ENCODE assay signal across 8 mouse cellular contexts in genomic region chr1:55406023-55406413, GRCm38 (mm10). TPM values are rescaled to one million over a fixed set of nuclear protein-coding genes. Genes with fewer than 3 reads are reported as not detected.
DNase-seq lines count a peak whose midpoint lies in the region; ATAC-seq and TF ChIP-seq lines count a peak whose summit lies in the region.

No protein-coding gene starts in this region.

- no peak for TF ChIP-seq CTCF in gastrocnemius, adult 2 months (IDR thresholded peaks at IDR 0.05)

- whole genome bisulfite sequencing in hindbrain, embryonic 15.5 days: under 1% methylated on average over 42 of the region's 42 CpGs
- 0% methylated on average over 37 of the region's 42 CpGs for whole genome bisulfite sequencing in limb, embryonic 12.5 days
- 0% methylated on average over 42 of the region's 42 CpGs for WGBS in midbrain, embryonic 14.5 days

- ATAC-seq in frontal cortex, adult (ENCODE audit: low TSS enrichment): no peak; the same call in none of the 2 replicates
- peak; percentile 80; the same call in 1 of the 2 replicates for ATAC-seq in hindbrain, embryonic 15.5 days (ENCODE audit: low FRiP score, low read depth)
- ATAC-seq in limb, embryonic 12.5 days (ENCODE audit: insufficient number of reproducible peaks, insufficient read depth, low FRiP score, low TSS enrichment, low read depth): peak; percentile 37
- ATAC-seq in midbrain, embryonic 14.5 days (ENCODE audit: low FRiP score, low TSS enrichment): peak; percentile 74

- H3K4me1 ChIP-seq in hindbrain, embryonic 15.5 days (replicated peaks): peaks cover 14% of the 10 kb centered on the region
- H3K4me1 ChIP-seq in limb, embryonic 12.5 days (replicated peaks): peaks cover 9% of the 10 kb centered on the region
- H3K4me1 ChIP-seq in midbrain, embryonic 14.5 days (ENCODE audit: control insufficient read depth, insufficient read depth, low read length): peaks cover 17% of the 10 kb centered on the region; the same call in 1 of the 2 replicates

- peak overlapping the region; percentile 94 for H3K4me3 ChIP-seq in gastrocnemius, adult 2 months
- peak overlapping the region; percentile 74 for H3K4me3 ChIP-seq in hindbrain, embryonic 15.5 days
- peak overlapping the region; percentile 67 for H3K4me3 ChIP-seq in limb, embryonic 12.5 days (replicated peaks)
- peak overlapping the region; percentile 80 for H3K4me3 ChIP-seq in midbrain, embryonic 14.5 days (replicated peaks; ENCODE audit: low read depth, low read length)

- H3K9ac ChIP-seq in hindbrain, embryonic 15.5 days: peak overlapping the region; percentile 60
- H3K9ac ChIP-seq in limb, embryonic 12.5 days (replicated peaks): peak overlapping the region; percentile 69
- peak overlapping the region; percentile 78 for H3K9ac ChIP-seq in midbrain, embryonic 14.5 days (replicated peaks; ENCODE audit: low read length)

- H3K36me3 ChIP-seq in hindbrain, embryonic 15.5 days: no peaks in the 10 kb centered on the region
- no peaks in the 10 kb centered on the region for H3K36me3 ChIP-seq in limb, embryonic 12.5 days
- H3K36me3 ChIP-seq in midbrain, embryonic 14.5 days (ENCODE audit: control insufficient read depth, insufficient read depth, low read length): no peaks in the 10 kb centered on the region

- no peaks in the 10 kb centered on the region for H3K27me3 ChIP-seq in hindbrain, embryonic 15.5 days
- H3K27me3 ChIP-seq in limb, embryonic 12.5 days: peaks cover 34% of the 10 kb centered on the region
- 0 out of 2 replicates have a peak, but pooled peaks cover 3% of the 10 kb centered on the region for H3K27me3 ChIP-seq in midbrain, embryonic 14.5 days (ENCODE audit: control insufficient read depth, insufficient read depth, low read length)

- intact Hi-C loops in gastrocnemius, adult 2 months (cut with DNase I): loop anchor here (1.0 to 5.0 kb wide), 2 partner anchors 123 to 171 kb away; no protein-coding TSS in a partner anchor

- peak; percentile 50 to 60 for DNase-seq in frontal cortex, postnatal 25 days (ENCODE audit: low spot score in 2 of 2)
- peak; percentile 83 for DNase-seq in adrenal gland, postnatal 10 days
- peak; percentile 90 for DNase-seq in gastrocnemius, adult 2 months
- DNase-seq in midbrain, embryonic 14.5 days: no peak
- peak; percentile 26 for DNase-seq in urinary bladder, postnatal 10 days (ENCODE audit: low spot score)

- peak overlapping the region; percentile 95 for H3K4me2 ChIP-seq in hindbrain, embryonic 15.5 days
- peak overlapping the region; percentile 100 for H3K4me2 ChIP-seq in limb, embryonic 12.5 days
- H3K4me2 ChIP-seq in midbrain, embryonic 14.5 days (ENCODE audit: low read length): peak overlapping the region; percentile 96

- peak overlapping the region; percentile 82 for H3K27ac ChIP-seq in gastrocnemius, adult 2 months
- H3K27ac ChIP-seq in hindbrain, embryonic 15.5 days (replicated peaks): peak overlapping the region; percentile 74
- H3K27ac ChIP-seq in limb, embryonic 12.5 days: 0 out of 2 replicates have a peak overlapping the region, but pooled peaks have one; percentile 17
- H3K27ac ChIP-seq in midbrain, embryonic 14.5 days (replicated peaks; ENCODE audit: low read depth, low read length): peak overlapping the region; percentile 84

- no peaks in the 10 kb centered on the region for H3K9me3 ChIP-seq in hindbrain, embryonic 15.5 days
- no peaks in the 10 kb centered on the region for H3K9me3 ChIP-seq in limb, embryonic 12.5 days
- no peaks in the 10 kb centered on the region for H3K9me3 ChIP-seq in midbrain, embryonic 14.5 days (ENCODE audit: control insufficient read depth, low read length)

RNA-seq across cellular contexts. Expression of gene Plcl1, which starts 0.3 kb away (rescaled TPM):
- 1 to 10 TPM; 5.5 to 6.1 TPM for total RNA-seq in adrenal gland, postnatal 10 days (2021)
- total RNA-seq in gastrocnemius, adult 2 months (2021): 1 to 10 TPM; 4.1 to 4.6 TPM
- 4.0 and 4.5 TPM in 2 replicates for polyA plus RNA-seq in hindbrain, embryonic 15.5 days (2015; fragmentation: Nextera tagmentation; extraction: Ambion mirVana)
- 0.79 and 1.2 TPM in 2 replicates for polyA plus RNA-seq in limb, embryonic 12.5 days (2016; fragmentation: Nextera tagmentation; extraction: Ambion mirVana)
- 5.0 and 5.1 TPM in 2 replicates for polyA plus RNA-seq in midbrain, embryonic 14.5 days (2014; fragmentation: Nextera tagmentation; extraction: Ambion mirVana)

RNA-seq across cellular contexts. Expression of gene Boll, which starts 42.7 kb away (rescaled TPM):
- total RNA-seq in adrenal gland, postnatal 10 days (2021): not detected
- not detected for total RNA-seq in gastrocnemius, adult 2 months (2021)
- polyA plus RNA-seq in hindbrain, embryonic 15.5 days (2015; fragmentation: Nextera tagmentation; extraction: Ambion mirVana): 0.22 TPM in 1 of 2 replicates, not detected in the other
- polyA plus RNA-seq in limb, embryonic 12.5 days (2016; fragmentation: Nextera tagmentation; extraction: Ambion mirVana): 0.08 and 0.34 TPM in 2 replicates
- not detected in 2 replicates for polyA plus RNA-seq in midbrain, embryonic 14.5 days (2014; fragmentation: Nextera tagmentation; extraction: Ambion mirVana)

Comparison
In these comparisons a context has a peak if more than half of its experiments do, and no peak if none do; other contexts are left out.
1. H3K27ac ChIP-seq: peak in every context shown above with its lines; median percentile 84 in midbrain, embryonic 14.5 days; 82 in gastrocnemius, adult 2 months; 74 in hindbrain, embryonic 15.5 days; 17 in limb, embryonic 12.5 days.